Mouse (Mus musculus): Measurements from ENCODE around the gene Mapk8ip2.
"Not testable (repeated sequence)": the region's sequence is repeated elsewhere in the genome, so short reads cannot be mapped to it uniquely, and the experiment has no call there.

The Mapk8ip2 gene

DNA sequence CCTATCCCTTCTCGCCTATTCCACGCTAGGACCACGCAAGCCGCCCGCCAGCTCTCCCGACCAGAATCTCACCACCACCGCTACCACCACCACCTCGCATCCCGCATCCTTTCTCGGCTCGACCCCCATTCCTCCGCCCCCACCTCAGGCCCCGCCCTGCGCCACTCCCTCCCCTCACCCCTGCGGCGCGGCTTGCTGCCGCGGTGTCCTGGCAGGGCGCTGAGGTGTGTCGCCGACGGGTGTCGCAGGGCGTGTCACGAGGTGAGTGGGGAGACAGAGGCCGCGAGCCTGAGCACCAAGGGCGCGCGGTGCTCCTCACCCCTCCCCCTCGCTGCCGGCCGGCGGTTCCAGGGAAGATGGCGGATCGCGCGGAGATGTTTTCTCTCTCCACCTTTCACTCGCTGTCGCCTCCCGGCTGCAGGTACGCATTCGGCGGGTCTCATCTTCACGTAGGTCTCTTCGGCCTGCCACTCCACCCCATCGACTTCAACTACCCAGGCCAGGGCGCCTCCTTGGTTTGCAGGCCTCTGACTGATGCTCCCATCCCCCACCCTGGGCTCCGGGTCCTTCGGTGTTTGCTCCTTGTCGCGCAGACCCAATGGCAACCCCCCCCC, at the start of gene Mapk8ip2:
Gene Mapk8ip2 (plus strand): TSS at position 49 of the 614 bp plus-strand sequence.
- DNase-seq (ENCODE audit: low read depth, low spot score): no peak

DNA sequence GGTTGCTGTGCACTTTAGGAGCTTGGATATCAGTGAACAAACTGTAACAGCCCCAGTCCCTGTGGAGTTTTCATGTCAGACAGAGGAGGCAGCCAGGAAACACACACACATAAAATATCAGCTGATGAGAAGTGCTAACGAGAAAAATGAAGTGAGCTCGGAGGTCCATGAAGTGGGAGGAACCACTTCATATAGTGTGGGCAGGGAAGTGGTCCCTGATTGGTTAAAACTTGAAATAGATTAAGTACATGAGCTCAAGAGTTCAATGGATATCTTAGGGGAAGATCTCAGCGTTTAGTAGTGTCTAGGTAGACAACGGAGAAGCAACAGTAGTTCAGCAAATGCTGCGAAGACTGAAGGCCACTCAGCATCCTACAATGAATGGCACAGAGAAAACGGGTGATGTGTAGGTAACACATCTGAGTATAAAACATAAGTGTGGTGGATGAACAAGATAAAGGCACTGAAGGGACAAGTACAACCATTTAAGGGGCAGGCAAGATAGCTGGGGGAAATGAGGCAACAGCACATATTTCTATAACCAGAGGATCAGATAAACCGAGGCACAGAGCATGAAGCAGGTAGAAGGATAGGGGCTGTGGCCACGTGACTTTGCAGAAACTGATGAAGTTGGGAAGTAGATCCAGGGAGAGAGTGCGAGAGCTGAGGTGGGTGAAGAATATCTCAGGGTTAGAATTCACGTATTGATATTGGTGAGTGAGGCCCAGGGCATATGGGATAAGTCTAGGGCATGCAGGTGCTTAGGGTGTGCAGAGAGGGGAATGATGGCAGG, 48.7 kb upstream of the Mapk8ip2 start:
- DNase-seq (ENCODE audit: low read depth, low spot score): no peak

DNA sequence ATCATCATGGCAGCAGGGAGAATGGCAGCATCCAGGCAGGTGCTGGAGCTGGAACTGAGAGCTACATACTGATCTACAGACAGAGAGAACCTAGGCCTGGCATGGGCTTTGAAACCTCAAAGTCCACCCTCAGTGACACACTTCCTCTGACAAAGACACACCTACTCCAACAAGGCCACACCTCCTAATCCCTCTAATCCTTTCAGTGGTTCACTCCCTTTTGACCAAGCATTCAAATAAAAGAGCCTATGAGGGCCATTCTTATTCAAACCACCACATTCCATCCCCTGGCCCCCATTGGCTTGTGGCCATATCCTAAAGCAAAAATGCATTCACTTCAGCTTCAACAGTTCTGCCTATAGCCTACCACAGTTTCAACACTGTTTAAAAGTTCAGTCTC, 47.0 kb upstream of the Mapk8ip2 start:
- no peak for DNase-seq (ENCODE audit: low read depth, low spot score)

DNA sequence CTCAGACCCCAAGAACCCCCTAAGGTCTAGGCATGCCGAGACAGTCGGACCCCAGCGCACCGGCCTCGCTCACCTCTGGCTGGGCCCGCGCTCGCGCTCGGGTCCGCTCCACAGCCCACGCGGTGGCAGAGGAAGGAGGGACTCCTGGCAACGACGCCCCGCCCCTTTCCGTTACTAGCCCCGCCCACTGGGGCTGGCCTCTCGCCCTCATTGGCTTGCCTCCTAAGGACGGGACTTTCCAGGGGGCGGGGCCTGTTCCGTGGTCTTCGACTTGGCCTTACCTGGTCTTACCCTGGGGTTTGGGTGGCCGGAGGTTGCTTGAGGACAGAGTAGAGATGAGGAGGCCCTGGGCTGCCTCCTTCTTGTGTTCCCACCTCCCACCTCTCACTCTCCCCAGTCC, 43.6 kb upstream of the Mapk8ip2 start, which contains the start of gene Syce3:
Gene Syce3 (minus strand): TSS at position 386 of the 400 bp plus-strand sequence.
- DNase-seq (ENCODE audit: low read depth, low spot score): no peak

DNA sequence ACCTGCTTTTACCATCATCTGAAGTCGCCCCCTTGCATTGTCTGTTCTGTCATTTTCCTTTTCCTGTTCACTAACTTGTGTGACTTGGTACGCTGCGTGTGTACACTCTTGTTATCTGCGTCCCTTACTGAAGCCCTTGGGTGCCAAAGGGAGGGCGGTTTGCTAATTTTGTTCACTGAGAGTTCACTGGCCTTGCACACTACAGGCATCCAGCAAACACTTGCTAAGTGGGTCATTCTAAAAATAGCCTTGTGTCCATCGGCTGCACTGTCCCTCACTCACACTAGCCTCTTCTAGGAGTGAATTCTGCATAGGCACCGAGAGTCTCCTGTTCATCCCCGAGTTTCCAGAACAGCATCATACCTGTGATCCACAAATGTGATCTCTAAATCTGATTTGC, 38.4 kb upstream of the Mapk8ip2 start:
- no peak for DNase-seq (ENCODE audit: low read depth, low spot score)

DNA sequence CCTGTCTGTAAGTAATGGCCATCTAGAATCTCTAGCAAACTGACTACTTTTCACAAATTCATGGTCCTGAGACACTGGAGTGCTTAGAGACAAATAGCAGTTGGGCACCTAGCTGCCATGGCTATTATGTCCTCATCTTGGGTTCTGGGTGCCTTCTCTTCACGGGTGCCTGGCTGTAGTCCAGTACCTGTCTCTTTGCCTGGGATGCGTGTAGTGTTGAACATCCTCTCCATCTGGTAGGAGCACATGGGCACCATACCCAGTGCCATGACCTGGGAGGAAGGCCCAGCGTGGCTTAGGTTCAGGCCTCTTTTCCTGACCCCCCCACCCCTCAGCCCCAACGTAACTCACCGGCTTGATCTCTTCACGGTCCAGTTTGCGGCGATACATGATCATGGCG, 31.8 kb upstream of the Mapk8ip2 start:
- DNase-seq (ENCODE audit: low read depth, low spot score): no peak

DNA sequence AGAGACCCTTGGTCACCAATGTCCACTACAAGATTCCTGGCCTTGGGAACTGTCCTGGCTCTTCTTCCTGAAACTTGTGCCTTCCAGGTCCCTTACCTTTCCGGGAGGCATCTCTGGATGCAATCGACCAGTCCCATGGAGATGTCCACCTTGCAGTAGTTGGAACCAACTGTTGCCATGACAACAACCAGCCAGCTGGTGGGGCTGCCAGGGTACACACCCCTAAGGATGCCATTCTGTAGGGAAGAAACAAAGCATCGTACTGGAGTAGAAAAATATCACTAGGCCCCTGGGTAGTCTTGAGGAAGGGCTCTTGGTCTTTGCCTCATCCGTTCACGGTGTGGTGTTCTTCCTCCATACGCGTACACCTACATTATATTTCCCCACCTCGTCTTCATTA, 29.1 kb upstream of the Mapk8ip2 start:
- DNase-seq (ENCODE audit: low read depth, low spot score): no peak

DNA sequence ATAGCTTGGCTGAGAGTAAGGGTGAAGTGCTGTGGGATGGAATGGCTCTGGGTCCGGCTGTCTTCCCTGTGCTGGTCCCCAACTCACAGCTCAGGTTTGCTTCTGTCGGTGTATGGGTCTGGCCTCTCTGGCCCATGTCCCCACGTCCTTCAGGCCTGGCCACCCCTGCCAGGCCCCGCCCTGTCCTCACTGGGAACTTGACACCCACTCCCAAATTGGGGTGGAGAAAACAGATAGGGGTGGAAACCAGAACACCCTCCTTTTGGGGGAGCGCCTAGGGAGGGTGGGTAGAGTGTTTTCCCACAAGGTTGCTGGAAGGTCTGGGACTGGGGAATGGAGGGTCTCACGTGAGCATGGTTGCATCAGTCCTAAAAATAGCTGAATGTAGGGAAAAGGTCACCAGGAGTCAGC, 28.0 kb upstream of the Mapk8ip2 start, which contains the start of gene Cpt1b:
Gene Cpt1b (minus strand): TSS at position 153 of the 411 bp plus-strand sequence.
- DNase-seq (ENCODE audit: low read depth, low spot score): no peak

DNA sequence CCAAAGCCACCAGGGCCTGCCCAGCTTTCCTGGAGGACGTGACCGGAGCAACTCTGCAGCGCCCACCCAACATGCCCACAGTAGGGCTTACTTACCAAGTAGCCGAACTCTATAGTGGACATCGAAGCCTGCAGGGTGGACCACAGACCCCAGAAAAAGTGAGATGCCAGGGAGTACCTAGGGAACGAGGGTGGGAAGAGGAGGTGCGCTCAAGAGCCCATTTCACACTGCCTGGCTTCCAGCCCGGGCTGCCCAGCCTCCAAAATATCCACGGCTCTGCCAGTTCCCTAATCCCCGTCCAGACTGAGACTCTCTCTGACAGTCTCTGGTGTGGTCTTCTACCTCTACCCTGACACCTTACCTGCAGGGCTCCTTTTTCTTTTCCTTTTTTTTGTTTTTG, 27.0 kb upstream of the Mapk8ip2 start:
- DNase-seq (ENCODE audit: low read depth, low spot score): no peak

DNA sequence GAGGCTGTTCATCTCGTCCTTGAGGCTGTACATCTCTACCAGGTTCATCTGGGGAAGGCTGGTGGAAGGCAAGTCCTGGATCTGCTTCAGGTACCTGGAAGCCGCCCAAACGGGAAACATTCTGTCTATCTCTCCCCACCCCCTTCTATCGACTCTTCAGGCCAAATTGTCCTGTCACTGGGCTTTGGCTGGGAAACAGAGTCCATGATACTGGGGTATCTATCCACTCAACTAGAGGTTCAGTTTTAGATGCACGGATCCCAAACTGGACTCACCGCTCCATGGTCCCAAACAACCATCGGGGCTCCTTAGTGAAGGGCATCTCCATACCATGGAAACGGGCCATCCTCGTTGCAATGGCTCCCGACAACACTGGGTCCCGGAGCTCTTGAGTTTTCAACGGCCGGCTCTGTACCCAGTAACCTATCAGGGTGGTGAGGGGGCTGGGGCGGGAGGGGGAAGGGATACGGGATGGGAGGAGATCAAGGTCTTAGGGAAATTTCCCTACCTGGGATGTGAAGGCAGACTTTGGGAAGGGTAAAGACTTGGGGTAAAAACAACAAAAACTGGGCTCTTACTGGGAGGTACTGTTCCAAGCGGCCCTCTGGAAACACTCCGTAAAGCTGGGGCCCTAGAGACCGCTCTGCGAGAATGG, 25.4 kb upstream of the Mapk8ip2 start:
- DNase-seq (ENCODE audit: low read depth, low spot score): no peak

DNA sequence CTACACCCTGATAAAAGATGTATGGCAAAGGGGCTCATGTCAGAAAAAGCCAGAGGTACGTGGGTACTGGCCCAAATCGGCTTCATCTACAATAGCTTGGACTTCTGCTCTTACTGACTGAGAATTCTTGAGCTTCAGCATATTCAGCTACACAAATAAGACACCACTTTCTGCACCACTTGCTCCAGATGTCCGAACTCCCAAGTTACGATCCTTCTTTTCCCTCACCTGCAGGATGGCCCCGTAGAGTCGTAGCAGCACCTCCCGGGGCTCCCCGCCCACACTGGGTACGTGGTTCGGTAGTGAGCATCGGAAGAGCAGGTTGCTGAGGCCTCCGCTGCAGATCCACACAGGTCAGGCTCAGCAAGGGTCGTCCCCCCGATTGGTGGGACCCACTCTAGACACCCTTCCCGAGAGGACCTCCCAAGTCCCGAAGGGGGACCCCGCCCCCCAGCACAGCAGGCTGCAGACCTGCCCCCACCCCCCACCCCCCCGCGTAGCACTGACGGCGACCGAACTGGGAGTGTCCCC, 24.8 kb upstream of the Mapk8ip2 start:
- DNase-seq (ENCODE audit: low read depth, low spot score): peak; percentile 15

DNA sequence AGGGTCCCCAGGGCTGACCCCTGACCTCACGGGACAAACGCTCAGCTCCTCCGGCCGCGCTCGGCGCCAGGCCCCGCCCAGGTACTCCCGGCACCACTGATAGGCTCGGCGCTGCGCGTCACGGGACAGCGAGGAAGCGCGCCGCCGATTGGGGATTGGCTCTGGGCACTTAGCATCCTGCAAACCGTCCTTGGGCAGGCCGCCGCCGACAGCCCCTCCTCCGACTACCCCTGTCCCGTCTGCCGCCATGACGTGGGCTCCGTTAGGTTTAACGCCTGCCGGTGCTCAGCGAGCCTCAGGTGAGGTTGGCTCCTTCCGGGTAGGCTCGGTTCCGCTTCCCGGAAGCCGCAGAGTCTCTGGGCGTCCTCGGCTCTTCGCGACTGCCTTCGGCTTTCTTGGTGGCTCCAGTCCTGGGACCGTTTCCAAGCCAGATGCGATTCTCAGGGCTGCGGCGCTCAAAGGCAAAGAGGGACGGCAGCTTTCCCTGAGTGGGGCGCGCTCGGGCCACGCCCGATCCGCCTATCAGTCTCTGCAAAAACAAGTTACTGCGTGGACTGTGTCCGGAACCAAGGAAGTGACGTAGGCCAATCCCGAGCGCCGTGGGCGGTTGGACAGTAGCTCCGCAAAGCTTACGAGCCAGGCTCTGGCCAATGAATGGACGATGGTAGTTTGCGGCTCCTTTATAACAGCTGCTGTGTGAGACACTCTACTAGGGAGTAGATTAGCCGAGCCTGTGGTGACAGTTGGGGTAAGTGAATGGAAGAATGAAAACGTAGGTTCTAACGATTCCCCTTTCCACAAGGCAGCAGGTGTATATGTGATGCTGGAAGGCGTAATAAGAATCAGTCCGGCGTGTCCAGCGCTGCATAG, 24.1 kb upstream of the Mapk8ip2 start, which contains the start of the genes C730034F03Rik, Gm44502 and Chkb:
Gene C730034F03Rik (plus strand): TSS at position 238 of the 870 bp plus-strand sequence.
Gene Gm44502 (minus strand): TSS at position 345 of the 870 bp plus-strand sequence.
Gene Chkb (minus strand): TSS at position 557 of the 870 bp plus-strand sequence.
- peak; percentile 81 for DNase-seq (ENCODE audit: low read depth, low spot score)

DNA sequence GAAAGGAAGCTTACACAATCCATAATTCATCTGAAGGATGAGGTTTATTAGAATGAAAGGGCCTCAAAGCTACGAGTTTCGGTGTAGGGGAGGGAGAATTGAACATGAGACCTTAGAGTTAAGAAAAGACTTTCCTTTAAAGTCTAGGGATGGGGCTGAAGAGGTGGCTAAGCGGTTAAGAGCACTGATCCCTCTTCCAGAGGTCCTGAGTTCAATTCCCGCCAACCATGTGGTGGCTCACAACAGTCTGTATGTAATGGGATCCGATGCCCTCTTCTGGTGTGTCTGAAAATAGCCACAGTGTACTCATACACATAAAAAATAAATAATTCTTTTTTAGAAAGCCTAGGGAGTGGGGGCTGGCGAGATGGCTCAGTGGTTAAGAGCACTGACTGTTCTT, 23.4 kb upstream of the Mapk8ip2 start:
- DNase-seq (ENCODE audit: low read depth, low spot score): no peak

DNA sequence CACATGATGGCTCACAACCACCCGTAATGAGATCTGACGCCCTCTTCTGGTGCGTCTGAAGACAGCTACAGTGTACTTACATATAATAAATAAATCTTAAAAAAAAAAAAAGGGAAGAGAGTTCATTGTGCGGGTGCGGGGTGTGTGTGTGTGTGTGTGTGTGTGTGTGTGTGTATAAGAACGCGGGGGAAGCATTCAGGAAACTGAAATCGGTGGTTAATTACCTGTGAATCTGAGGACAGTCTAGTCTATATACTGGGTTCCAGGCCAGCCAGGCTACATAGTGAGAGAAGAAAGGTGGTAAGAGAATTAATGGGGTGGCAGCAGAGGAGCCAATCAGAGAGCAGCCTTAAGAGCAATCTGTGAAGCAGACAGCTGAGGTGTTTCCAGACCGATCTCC, 22.9 kb upstream of the Mapk8ip2 start:
- DNase-seq (ENCODE audit: low read depth, low spot score): not testable (repeated sequence)

DNA sequence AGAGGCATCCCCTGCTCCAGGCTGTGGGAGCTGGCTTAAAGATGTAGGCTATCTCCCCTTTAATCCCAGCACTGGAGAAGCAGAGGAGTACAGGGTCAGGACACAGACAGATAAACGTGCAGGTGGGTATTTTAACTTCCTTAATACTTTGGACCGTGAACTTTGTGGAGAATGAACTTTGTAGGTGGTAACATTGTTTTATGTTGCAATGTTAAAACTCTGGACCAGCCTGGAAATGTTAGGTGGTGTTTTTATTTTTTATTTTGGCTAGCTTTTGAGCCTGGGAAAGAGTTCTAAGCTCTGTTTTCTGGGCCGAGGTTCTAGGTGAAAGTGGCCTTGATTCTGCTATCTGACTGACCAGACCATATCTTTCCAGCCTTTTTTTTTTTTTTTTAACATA, 22.4 kb upstream of the Mapk8ip2 start:
- DNase-seq (ENCODE audit: low read depth, low spot score): no peak

DNA sequence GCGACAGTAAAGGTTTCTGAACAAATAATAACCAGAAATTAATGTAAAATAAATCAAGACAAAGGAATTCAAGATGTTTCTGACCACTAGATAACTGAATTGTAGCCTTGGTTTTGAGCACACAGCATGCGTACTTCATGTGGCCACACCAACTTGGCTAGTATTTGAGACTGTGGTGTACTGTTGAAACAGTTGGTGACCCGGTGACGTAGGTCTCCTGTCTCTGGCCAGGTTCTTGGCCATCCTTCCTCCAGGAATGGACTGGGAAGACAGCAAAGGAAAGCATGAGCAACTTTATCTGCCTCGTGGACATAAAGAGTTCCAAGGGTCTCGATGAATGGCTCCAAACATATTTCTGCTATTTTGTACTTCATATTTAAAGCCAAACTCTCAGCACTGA, 21.9 kb upstream of the Mapk8ip2 start:
- no peak for DNase-seq (ENCODE audit: low read depth, low spot score)

DNA sequence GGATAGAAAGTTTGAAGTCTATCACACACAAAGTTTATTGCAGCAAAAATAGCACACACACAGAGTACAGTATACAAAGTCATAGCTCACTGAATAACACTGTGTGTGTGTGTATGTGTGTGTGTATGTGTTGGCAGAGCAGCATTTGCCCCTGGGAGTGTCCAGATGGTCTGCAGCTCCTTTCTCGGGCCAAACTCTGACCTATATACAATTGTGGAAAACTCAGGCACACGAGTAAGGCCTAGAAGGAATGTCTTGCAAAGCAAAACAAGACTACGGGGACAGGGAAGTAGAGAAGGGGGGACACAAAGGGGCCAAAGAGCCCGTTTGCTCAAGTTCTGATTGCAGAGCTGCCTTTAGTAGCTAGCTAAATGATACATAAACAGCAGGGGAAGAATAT, 20.8 kb upstream of the Mapk8ip2 start:
- no peak for DNase-seq (ENCODE audit: low read depth, low spot score)

DNA sequence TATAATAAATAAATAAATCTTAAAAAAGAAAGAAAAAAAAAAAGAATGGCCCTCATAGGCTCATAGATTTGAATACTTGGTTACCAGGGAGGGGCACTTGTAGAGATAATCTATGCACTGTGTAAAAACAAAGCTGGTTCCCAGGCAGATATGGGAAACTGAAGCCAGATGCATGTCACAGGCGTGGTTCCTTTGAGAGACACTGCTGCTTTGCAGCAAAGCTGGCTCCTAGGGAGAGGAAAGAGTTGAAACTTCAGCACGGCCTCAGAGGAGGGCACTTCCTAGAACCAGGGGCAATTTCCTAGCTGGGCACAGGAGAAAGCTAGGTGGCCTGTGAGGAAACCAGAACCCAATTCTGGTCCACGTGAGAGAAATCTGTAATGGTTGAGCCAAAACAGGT, 19.6 kb upstream of the Mapk8ip2 start:
- no peak for DNase-seq (ENCODE audit: low read depth, low spot score)

DNA sequence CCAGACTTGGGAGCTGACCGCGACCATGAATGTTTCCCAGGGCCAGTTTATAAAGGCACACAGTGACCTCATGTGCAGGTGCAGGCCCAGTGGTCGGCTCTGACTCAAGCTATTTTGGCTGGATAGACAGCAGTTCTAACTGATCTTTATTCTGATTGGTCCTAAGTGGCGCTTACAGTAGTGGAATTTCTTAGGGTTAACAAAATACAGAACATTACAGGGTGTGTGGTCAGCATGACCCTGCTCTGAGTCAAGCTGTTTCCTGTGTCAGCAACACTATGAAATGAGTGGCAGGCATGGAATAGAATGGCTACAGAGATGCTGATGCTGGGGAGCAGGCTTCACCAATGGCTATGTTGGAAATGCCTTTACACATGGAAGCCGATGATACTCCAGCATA, 17.8 kb upstream of the Mapk8ip2 start:
- no peak for DNase-seq (ENCODE audit: low read depth, low spot score)

DNA sequence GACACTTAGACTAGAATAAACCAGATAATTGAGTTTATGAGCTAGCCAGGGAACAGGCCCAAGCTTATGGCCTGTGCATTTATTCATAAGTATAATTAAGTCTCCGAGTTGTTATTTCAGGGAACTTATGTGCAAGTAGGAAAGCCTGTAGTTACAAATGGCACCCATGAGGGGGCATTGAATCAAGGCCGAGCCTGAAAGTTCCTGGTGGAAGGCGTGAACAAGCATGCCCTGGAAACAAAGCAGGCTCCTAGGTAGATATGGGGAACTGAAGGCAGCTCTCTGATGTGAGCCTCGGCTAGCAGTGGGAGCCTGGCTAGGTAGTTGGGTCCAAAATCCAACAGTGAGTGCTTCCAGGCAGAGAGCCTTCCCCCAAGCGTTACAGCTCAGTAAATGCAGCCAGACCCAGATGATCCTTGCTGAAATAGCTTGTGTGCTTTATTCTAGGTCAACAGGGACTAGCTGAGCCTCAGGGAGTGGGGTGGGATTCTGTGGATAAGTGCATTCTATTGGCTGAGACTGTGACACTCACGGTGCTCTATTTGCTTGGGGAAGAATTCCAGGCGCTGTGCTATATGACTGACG, 11.1 kb upstream of the Mapk8ip2 start:
- DNase-seq (ENCODE audit: low read depth, low spot score): no peak

All from c-Kit-negative CD71-positive TER-119-positive erythroid progenitor cells, embryonic 14.5 days (primary cell).